Mouse (Mus musculus): ENCODE measurements around the gene Eci3.

Eci3 gene

GRCm38 (mm10) chr13:34934931-34935644 is 28.5 kb downstream of the Eci3 start:
- no peak for DNase-seq (ENCODE audit: low read depth, low spot score)

- no peak for DNase-seq (ENCODE audit: low read depth, low spot score)
Observed at GRCm38 (mm10) chr13:34924210-34924609, 39.4 kb downstream of the Eci3 start, which contains the start of the genes Fam217a and 4933417A18Rik. Fam217a (minus strand) TSS chr13:34924310. 4933417A18Rik (plus strand) TSS chr13:34924409.

GRCm38 (mm10) chr13:34916520-34917167 is 47.0 kb downstream of the Eci3 start:
- DNase-seq (ENCODE audit: low read depth, low spot score): no peak

- DNase-seq (ENCODE audit: low read depth, low spot score): no peak
Observed at GRCm38 (mm10) chr13:34914614-34915013, 49.0 kb downstream of the Eci3 start.

All from retina, postnatal 7 days (tissue).